Mouse (Mus musculus): ENCODE measurements around the gene Scn3b. TPM values are rescaled to one million over a fixed set of nuclear protein-coding genes. Genes with fewer than 3 reads are reported as not detected.

Scn3b gene
- polyA plus RNA-seq, 1 experiment from 2014 or later = 5.4 TPM

DNA sequence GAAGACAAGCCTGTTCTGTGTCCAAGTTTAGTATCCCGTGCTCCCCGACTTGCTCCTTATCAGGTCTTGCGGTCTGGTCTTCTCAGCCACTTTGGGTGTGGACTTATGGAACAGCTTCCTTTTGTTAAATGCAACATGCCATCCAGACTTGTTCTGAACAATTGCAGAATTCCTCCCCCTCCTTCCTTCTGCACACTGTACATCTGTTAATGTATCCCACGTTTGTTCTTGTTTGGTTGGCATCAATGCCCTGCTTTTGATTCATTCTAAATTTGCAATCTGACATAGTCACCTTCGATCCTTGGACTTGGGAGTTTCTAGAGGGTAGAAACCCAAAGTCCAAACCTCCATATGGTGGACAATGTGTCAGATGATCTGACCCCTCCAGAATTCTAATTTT lies 6.9 kb downstream of the Scn3b start:
- 92% methylated on average over 5 of the region's 5 CpGs for WGBS
- no peaks in the 10 kb centered on the region; the same call in 1 of the 2 replicates for H3K4me1 ChIP-seq
- no peak for DNase-seq (ENCODE audit: low spot score)

DNA sequence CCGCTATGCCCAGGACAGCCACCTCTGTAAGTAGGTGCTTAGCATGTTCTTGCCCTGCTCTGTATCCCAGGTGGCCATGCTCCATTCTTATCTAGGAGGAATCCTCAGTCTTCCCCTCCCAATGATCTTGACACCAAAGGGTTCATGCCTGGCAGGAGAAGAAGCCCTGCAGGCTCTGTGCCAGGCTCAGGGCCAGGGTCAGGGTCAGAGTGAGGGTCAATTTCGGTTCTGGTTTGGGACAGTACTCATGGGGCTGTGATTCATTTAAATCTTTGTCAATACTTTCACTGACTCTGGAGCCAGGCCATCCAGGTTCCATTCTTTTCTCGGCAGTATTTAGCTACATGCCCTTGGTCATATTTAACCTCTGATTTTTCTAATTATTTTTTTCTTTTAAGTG lies 8.7 kb downstream of the Scn3b start:
- 93% methylated on average over 3 of the region's 3 CpGs for WGBS
- DNase-seq (ENCODE audit: low spot score) = no peak
- Histone ChIP-seq H3K4me3 (no peak overlapping the region), H3K4me1 (no peaks in the 10 kb centered on the region; the same call in 1 of the 2 replicates), H3K27me3 (ENCODE audit: low read depth, poor library complexity, severe bottlenecking) (no peaks in the 10 kb centered on the region), H3K36me3 (no peaks in the 10 kb centered on the region), H3K27ac (replicated peaks) (no peak overlapping the region), H3K9me3 (replicated peaks) (no peaks in the 10 kb centered on the region)

More for the DNA sequence above, 6.9 kb downstream of the Scn3b start:
- Histone ChIP-seq H3K36me3 (no peaks in the 10 kb centered on the region), H3K4me3 (no peak overlapping the region), H3K9me3 (replicated peaks) (no peaks in the 10 kb centered on the region), H3K27me3 (ENCODE audit: low read depth, poor library complexity, severe bottlenecking) (no peaks in the 10 kb centered on the region), H3K27ac (replicated peaks) (no peak overlapping the region)

DNA sequence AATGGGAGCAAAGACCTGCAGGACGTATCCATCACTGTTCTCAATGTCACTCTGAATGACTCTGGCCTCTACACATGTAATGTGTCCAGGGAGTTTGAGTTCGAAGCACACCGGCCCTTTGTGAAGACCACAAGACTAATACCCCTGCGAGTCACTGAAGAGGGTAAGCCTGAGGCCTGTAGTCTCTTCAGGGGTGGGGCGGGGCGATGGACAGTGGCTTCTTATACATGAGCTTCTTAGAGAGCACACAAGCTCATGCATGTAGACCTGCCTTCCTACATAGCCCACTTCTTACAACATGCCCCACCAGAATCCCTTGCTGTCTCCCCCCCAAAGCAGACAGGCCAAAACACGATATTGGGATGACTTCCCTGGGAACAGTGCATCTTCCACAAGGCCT lies 10.4 kb downstream of the Scn3b start:
- 91% methylated on average over 7 of the region's 7 CpGs for WGBS
- H3K27ac ChIP-seq (replicated peaks) = no peak overlapping the region
- H3K4me3 ChIP-seq = no peak overlapping the region
- no peaks in the 10 kb centered on the region for H3K9me3 ChIP-seq (replicated peaks)
- H3K36me3 ChIP-seq = no peaks in the 10 kb centered on the region
- H3K4me1 ChIP-seq = no peaks in the 10 kb centered on the region
- no peak for DNase-seq (ENCODE audit: low spot score)
- H3K27me3 ChIP-seq (ENCODE audit: low read depth, poor library complexity, severe bottlenecking) = no peaks in the 10 kb centered on the region

DNA sequence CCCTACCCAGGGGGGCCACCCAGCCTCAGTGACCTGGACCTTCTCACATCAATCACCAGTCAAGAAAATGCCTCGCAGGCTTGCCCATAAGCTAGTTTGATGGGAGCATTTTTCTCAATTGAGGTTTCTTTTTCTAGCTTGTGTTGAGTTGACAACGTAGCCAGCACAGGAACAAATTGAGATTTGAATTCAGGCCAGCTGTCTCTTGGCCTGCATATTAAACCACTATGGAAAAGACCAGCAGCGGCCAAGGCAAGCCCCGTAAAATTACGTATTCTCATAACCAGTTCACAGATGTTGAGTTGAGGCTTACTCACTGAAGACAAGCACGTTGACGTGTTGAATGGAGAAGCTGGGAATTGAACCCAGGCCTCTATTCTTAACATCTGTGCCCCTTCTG lies 14.0 kb downstream of the Scn3b start:
- Histone ChIP-seq H3K4me1 (no peaks in the 10 kb centered on the region), H3K9me3 (replicated peaks) (no peaks in the 10 kb centered on the region), H3K4me3 (no peak overlapping the region), H3K27ac (replicated peaks) (no peak overlapping the region), H3K36me3 (no peaks in the 10 kb centered on the region), H3K27me3 (ENCODE audit: low read depth, poor library complexity, severe bottlenecking) (no peaks in the 10 kb centered on the region)
- no peak for DNase-seq (ENCODE audit: low spot score)
- 94% methylated on average over 7 of the region's 7 CpGs for WGBS

DNA sequence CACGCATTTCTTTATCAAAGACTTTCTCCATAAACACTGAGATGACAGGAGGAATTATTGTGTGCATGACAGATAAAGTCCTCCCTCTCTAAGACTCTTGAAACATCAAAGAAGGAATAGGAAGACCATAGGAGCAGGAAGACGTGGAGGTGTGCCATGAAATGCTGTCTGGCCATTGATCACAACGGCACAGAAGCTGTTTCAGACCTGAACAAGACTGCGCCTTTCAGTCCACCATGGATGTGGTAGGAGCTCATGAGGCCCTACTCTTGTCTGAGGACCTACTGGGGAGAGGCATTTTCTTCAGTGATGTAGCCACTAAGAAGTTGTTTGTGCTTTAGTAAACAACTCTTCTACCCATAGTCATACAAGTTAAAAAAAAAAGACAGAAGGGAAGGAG lies 23.5 kb downstream of the Scn3b start:
- Histone ChIP-seq H3K4me3 (no peak overlapping the region), H3K4me1 (no peaks in the 10 kb centered on the region), H3K27me3 (ENCODE audit: low read depth, poor library complexity, severe bottlenecking) (no peaks in the 10 kb centered on the region), H3K36me3 (peaks cover 10% of the 10 kb centered on the region; the same call in 1 of the 2 replicates), H3K27ac (replicated peaks) (no peak overlapping the region), H3K9me3 (replicated peaks) (no peaks in the 10 kb centered on the region)
- 92% methylated on average over 4 of the region's 4 CpGs for WGBS
- no peak for DNase-seq (ENCODE audit: low spot score)

DNA sequence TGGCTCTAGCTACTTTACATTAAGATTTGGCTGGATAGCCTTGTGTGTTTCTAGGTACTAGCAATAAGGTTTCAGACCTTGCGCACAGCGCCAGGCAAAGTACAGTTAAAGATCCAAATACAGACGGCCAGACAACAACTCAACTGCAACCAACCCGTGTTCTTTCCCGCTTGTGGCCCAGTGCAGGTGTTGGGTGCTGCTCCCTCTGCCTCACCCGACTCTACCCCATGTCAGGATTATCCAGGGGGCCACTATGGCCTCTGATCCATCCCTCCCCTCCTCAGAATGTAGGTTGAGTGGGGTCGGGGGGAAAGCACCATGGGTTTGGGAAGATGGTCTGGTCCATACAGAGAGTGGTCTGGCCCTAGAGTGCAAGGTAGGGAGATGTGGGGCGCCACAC lies 24.3 kb downstream of the Scn3b start:
- Histone ChIP-seq H3K27ac (replicated peaks) (no peak overlapping the region), H3K4me1 (no peaks in the 10 kb centered on the region)

DNA sequence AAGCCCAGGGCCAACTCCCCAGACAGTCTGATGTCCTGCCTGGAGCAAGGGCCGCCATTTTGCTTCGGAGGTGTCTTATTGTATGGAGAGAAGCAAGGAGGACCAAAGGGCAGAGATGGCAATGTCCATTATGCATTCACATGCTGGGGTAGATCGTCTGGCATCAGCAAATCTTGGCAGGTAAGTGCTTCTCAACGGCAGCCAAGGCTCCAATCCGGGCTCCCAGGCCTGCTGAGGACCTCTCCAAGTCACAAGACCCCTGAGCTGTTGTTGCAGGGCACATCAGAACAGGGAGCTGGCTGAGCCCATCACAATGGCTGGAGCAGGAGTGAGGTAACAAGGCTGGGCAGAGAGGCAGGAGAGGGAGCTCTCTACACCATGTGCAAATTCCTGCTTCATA lies 24.7 kb downstream of the Scn3b start:
- Histone ChIP-seq H3K4me3 (no peak overlapping the region), H3K4me1 (no peaks in the 10 kb centered on the region), H3K36me3 (peaks cover 17% of the 10 kb centered on the region), H3K27me3 (ENCODE audit: low read depth, poor library complexity, severe bottlenecking) (no peaks in the 10 kb centered on the region), H3K27ac (replicated peaks) (no peak overlapping the region), H3K9me3 (replicated peaks) (no peaks in the 10 kb centered on the region)
- DNase-seq (ENCODE audit: low spot score) = no peak
- WGBS = 89% methylated on average over 5 of the region's 5 CpGs

More for the DNA sequence above, 24.3 kb downstream of the Scn3b start:
- peaks cover 14% of the 10 kb centered on the region; the same call in 1 of the 2 replicates for H3K36me3 ChIP-seq
- WGBS = 95% methylated on average over 8 of the region's 8 CpGs
- H3K9me3 ChIP-seq (replicated peaks) = no peaks in the 10 kb centered on the region
- H3K27me3 ChIP-seq (ENCODE audit: low read depth, poor library complexity, severe bottlenecking) = no peaks in the 10 kb centered on the region
- no peak for DNase-seq (ENCODE audit: low spot score)
- H3K4me3 ChIP-seq = no peak overlapping the region

DNA sequence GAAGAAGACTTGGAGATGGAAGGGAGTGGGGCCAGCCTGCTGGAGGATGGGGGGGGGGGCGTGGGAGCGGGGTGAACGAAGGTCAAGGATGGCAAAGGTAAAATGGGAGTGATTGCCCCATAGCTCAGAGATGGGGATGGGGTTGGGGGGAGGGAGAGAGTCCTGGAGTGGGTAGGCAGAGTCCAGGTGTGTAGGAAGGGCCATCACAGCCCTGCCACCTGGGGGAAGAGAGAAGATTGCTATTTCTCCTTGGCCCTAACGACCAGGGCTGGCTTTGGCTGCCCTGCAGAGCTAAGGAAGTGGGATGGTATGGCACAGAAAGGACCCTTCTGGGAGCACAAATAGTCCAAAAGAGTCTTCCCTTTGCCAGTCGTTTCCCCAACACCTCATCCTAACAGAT lies 25.2 kb downstream of the Scn3b start:
- 88% methylated on average over 5 of the region's 5 CpGs for WGBS
- Histone ChIP-seq H3K9me3 (replicated peaks) (no peaks in the 10 kb centered on the region), H3K4me1 (no peaks in the 10 kb centered on the region), H3K4me3 (no peak overlapping the region), H3K27me3 (ENCODE audit: low read depth, poor library complexity, severe bottlenecking) (no peaks in the 10 kb centered on the region), H3K27ac (replicated peaks) (no peak overlapping the region), H3K36me3 (peaks cover 21% of the 10 kb centered on the region)
- DNase-seq (ENCODE audit: low spot score) = no peak

DNA sequence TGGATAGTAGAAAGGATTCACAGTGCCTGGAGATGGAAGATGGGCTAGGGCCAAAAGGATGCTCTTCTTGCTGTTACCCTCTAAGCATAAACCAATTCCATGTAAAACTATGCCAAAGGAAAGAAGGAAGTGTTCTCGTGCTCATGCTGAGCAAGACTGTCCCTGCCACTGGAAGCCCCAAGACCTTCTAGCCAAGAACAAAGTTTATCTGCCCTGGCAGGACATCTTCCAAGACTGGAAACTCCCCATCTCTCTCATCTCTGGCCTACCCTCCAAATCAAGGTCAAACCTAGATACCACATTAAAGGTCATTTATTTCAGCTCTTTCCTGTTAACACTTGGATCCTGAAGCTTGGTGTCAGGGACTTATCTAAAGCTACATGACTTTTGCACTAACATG lies 25.8 kb downstream of the Scn3b start:
- Histone ChIP-seq H3K4me1 (no peaks in the 10 kb centered on the region), H3K36me3 (peaks cover 27% of the 10 kb centered on the region)

DNA sequence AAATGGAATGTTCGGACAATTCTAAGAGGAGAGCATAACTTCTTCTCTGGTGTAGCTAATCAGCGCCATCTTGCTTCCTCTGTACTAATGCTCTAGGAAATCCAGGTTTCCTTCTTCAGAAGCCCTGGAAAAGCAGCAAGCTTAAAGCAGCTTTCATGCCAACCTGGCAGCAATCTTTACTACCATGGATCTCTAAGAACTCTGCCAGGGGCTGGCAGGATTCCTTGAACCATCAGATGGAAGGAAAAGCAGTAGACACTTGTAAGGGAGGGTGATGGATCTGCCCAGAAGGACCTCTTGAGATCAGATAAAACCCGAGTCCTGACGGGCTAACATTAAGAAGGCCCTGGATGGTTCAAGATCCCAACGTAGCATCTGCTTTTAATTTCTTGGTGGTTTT lies 27.2 kb downstream of the Scn3b start:
- 95% methylated on average over 5 of the region's 5 CpGs for WGBS
- DNase-seq (ENCODE audit: low spot score) = no peak

More for the DNA sequence above, 25.8 kb downstream of the Scn3b start:
- Histone ChIP-seq H3K4me3 (no peak overlapping the region), H3K27ac (replicated peaks) (no peak overlapping the region), H3K9me3 (replicated peaks) (no peaks in the 10 kb centered on the region), H3K27me3 (ENCODE audit: low read depth, poor library complexity, severe bottlenecking) (no peaks in the 10 kb centered on the region)
- 84% methylated on average over 1 of the region's 1 CpGs for WGBS
- no peak for DNase-seq (ENCODE audit: low spot score)

DNA sequence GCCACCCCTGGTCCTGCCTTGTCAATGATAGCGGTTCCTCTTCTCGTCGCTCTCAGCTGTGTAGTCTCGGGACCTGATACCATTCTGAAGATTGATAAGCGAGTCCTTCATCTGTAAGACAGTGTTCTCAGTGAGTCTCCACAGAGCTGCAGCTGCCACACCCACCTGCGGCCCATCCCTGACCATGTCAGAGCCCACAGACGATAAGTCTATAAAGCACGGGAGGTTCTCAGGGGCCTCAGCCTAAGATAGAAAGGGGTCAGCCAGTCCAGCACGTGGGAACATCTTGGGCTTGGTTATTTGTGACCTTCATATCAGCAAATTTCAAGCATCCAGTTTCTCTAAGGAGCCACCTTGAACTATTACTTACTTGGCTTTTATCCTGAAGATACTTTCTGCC lies 29.0 kb downstream of the Scn3b start:
- no peak overlapping the region for H3K27ac ChIP-seq (replicated peaks)
- 93% methylated on average over 9 of the region's 9 CpGs for WGBS
- no peaks in the 10 kb centered on the region for H3K4me1 ChIP-seq
- H3K27me3 ChIP-seq (ENCODE audit: low read depth, poor library complexity, severe bottlenecking) = no peaks in the 10 kb centered on the region
- DNase-seq (ENCODE audit: low spot score) = no peak
- H3K9me3 ChIP-seq (replicated peaks) = no peaks in the 10 kb centered on the region
- H3K4me3 ChIP-seq = no peak overlapping the region
- peaks cover 42% of the 10 kb centered on the region for H3K36me3 ChIP-seq

More for the DNA sequence above, 27.2 kb downstream of the Scn3b start:
- Histone ChIP-seq H3K27me3 (ENCODE audit: low read depth, poor library complexity, severe bottlenecking) (no peaks in the 10 kb centered on the region), H3K4me3 (no peak overlapping the region), H3K9me3 (replicated peaks) (no peaks in the 10 kb centered on the region), H3K4me1 (no peaks in the 10 kb centered on the region), H3K27ac (replicated peaks) (no peak overlapping the region), H3K36me3 (peaks cover 37% of the 10 kb centered on the region)

DNA sequence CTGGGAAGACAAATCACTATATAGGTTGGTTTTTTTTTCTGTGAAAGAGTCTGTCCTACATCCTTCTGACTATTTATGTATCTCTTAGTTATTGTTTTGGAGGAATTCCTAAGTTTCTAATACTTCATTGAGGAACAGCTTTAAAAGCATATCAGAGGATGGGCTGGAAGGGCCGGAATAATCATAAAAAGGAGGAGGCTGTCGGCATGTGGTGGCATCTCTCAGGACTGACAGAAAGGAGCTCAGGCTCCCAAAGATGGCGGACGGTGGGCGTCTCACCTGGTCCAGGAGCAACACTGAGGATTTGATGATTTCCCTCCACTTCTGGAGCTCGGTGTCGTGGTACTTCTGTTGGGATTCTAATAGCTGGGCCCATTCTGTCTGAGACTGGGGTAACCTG lies 30.3 kb downstream of the Scn3b start:
- Histone ChIP-seq H3K27ac (replicated peaks) (no peak overlapping the region), H3K4me3 (no peak overlapping the region), H3K27me3 (ENCODE audit: low read depth, poor library complexity, severe bottlenecking) (no peaks in the 10 kb centered on the region), H3K4me1 (no peaks in the 10 kb centered on the region), H3K36me3 (peaks cover 43% of the 10 kb centered on the region), H3K9me3 (replicated peaks) (no peaks in the 10 kb centered on the region)
- WGBS = 96% methylated on average over 7 of the region's 7 CpGs
- no peak for DNase-seq (ENCODE audit: low spot score)

DNA sequence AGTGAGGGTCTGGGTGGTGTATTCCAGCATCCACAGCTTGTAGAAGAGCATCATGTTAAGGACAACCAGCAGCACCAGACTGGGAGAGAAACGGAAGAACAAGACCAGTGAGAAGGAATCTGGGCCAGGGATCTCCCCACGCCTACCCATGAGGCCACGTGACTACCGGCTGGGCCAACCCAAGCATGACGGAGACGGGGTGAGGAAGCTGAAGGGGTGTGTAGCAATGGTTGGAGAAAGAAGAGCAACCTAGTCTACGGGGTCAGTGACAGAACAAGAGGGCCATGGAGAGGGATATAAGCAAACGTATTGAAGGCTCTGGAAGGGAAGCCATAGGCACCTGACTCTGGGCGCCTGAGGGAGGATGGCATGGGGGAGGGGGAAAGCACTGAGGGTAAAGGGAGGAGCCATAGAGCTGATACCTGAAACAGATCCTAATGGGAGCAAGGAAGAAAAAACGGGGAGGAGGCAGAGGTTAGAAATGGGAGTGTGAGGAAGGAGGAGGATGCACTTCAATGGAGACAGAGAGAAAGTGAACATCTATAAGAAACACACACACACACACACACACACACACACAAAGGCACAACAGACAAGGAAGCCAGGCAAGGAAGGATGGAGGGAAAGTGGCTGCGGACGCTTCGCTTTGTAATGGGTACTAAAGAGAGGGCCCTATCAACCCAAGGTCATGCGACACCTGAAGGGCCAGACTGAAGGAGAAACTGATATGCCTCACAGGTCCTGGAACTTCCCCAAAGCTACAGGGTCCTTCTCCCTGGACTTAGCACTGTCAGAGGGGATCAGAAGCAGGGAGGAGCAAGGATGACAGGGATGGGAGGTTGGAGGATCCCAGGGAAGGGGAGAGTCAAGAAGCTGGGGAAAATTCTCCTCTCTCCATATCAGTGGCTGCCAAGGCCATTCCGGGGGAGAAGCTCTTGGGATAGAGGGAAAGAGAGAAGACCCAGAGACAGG lies 31.3 kb downstream of the Scn3b start:
- no peak overlapping the region for H3K27ac ChIP-seq (replicated peaks)
- no peak overlapping the region for H3K4me3 ChIP-seq
- peaks cover 51% of the 10 kb centered on the region for H3K36me3 ChIP-seq
- no peak for DNase-seq (ENCODE audit: low spot score)
- no peaks in the 10 kb centered on the region for H3K27me3 ChIP-seq (ENCODE audit: low read depth, poor library complexity, severe bottlenecking)
- 90% methylated on average over 15 of the region's 15 CpGs for WGBS
- H3K4me1 ChIP-seq = no peaks in the 10 kb centered on the region
- H3K9me3 ChIP-seq (replicated peaks) = no peaks in the 10 kb centered on the region

Data from midbrain, embryonic 10.5 days (tissue).